Mouse (Mus musculus) Patski (cell line): ENCODE results near the gene Tmem121. TPM values are rescaled to one million over a fixed set of nuclear protein-coding genes. Genes with fewer than 3 reads are reported as not detected.
"Not testable (repeated sequence)": the region's sequence is repeated elsewhere in the genome, so short reads cannot be mapped to it uniquely, and the experiment has no call there.

Source experiments
- ATAC-seq: fragments of 100-300 bp; one replicate; pipeline ENCODE4 v1.8.0; 2021
- CTCF ChIA-PET: fragments of 350-600 bp; sonication (Branson Sonifier 250); formaldehyde crosslinking; loops from one replicate; lab custom pipeline; 2022; ENCODE audit warnings: inconsistent platforms; lab: Charles Lee
- POLR2A ChIA-PET: fragments of 350-600 bp; sonication (Branson Sonifier 250); formaldehyde crosslinking; loops from one replicate; lab custom pipeline; 2022; ENCODE audit warnings: antibody characterized with exemption, inconsistent platforms; lab: Charles Lee
- DNase-seq: peaks from one replicate; pipeline ENCODE4 v3.0.0-alpha.2; 2011; ENCODE audit warnings: low read depth, low spot score
- H3K27me3 ChIP-seq: fragments of 371-371 bp; one replicate; pipeline ENCODE4 v1.5.1; 2021
- CTCF ChIP-seq: fragments of 100-300 bp; IDR thresholded peaks from one replicate; pipeline ENCODE4 v1.5.1; 2021
- in situ Hi-C: fragments of 300-500 bp; cut with MboI; formaldehyde crosslinking; loops from 3 replicates; pipeline ENCODE4 v1.11.1; 2018; ENCODE audit warnings: low pct_unique_long_range_greater_than_20kb, mixed read lengths
- polyA plus RNA-seq: library from polyadenylated mRNA; unstranded; gene quantifications from one replicate; pipeline ENCODE4 v1.2.3, GENCODE M21; 2021

Tmem121 gene
- polyA plus RNA-seq, 1 experiment from 2014 or later = 12.3 TPM

GRCm38 (mm10) chr12:113186326-113187010 is 738 bp downstream of the Tmem121 start:
- no peak for TF ChIP-seq CTCF
- in situ Hi-C loops = no loop called here
- no peak for ATAC-seq
- no peak for DNase-seq
- ChIA-PET POLR2A (no interaction called here), CTCF (no interaction called here)
- no peaks in the 10 kb centered on the region for H3K27me3 ChIP-seq

- ATAC-seq (no peak), DNase-seq (no peak)
- in situ Hi-C loops = no loop called here
- CTCF ChIA-PET = interaction anchor here (1.2 to 1.3 kb wide), 2 partner anchors 19 to 36 kb away, joined by 3 read pairs; no protein-coding TSS in a partner anchor
- no peak for TF ChIP-seq CTCF
- POLR2A ChIA-PET = no interaction called here
- no peaks in the 10 kb centered on the region for H3K27me3 ChIP-seq
Measured at GRCm38 (mm10) chr12:113187011-113187375, 1.3 kb downstream of the Tmem121 start.

- POLR2A ChIA-PET = no interaction called here
- peak; percentile 48 for ATAC-seq
- CTCF ChIA-PET = interaction anchor here (1.2 to 1.3 kb wide), 2 partner anchors 20 to 37 kb away, joined by 3 read pairs; no protein-coding TSS in a partner anchor
- TF ChIP-seq CTCF = no peak
- DNase-seq = no peak
- no peaks in the 10 kb centered on the region for H3K27me3 ChIP-seq
- in situ Hi-C loops = no loop called here
Measured at GRCm38 (mm10) chr12:113187584-113188295, 2.0 kb downstream of the Tmem121 start.

- TF ChIP-seq CTCF = no peak
- in situ Hi-C loops = no loop called here
- CTCF ChIA-PET = interaction anchor here (1.2 to 1.3 kb wide), 2 partner anchors 20 to 38 kb away, joined by 3 read pairs; no protein-coding TSS in a partner anchor
- no peaks in the 10 kb centered on the region for H3K27me3 ChIP-seq
- ATAC-seq (no peak), DNase-seq (no peak)
- POLR2A ChIA-PET = no interaction called here
Measured at GRCm38 (mm10) chr12:113188349-113189055, 2.8 kb downstream of the Tmem121 start.

- no peaks in the 10 kb centered on the region for H3K27me3 ChIP-seq
- ATAC-seq (peak; percentile 40), DNase-seq (no peak)
- CTCF ChIA-PET = interaction anchor here (1.8 kb wide), 1 partner anchor 12 kb away, joined by 4 read pairs; no protein-coding TSS in a partner anchor
- POLR2A ChIA-PET = no interaction called here
- no peak for TF ChIP-seq CTCF
- in situ Hi-C loops = no loop called here
Measured at GRCm38 (mm10) chr12:113193423-113193822, 7.7 kb downstream of the Tmem121 start.

- ATAC-seq, DNase-seq, H3K27me3 ChIP-seq, in situ Hi-C loops, CTCF ChIA-PET, POLR2A ChIA-PET: not testable (repeated sequence)
Measured at GRCm38 (mm10) chr12:113199132-113199531, 13.4 kb downstream of the Tmem121 start.

GRCm38 (mm10) chr12:113201301-113201700 is 15.6 kb downstream of the Tmem121 start:
- H3K27me3 ChIP-seq = no peaks in the 10 kb centered on the region
- ATAC-seq (no peak), DNase-seq (no peak)
- in situ Hi-C loops = loop anchor here (25.0 kb wide), 1 partner anchor 961 kb away; no protein-coding TSS in a partner anchor
- TF ChIP-seq CTCF = no peak
- ChIA-PET POLR2A (no interaction called here), CTCF (no interaction called here)

- TF ChIP-seq CTCF = no peak
- ATAC-seq = no peak
- no peak for DNase-seq
- POLR2A ChIA-PET = no interaction called here
- CTCF ChIA-PET = no interaction called here
- in situ Hi-C loops = loop anchor here (25.0 kb wide), 1 partner anchor 960 kb away; no protein-coding TSS in a partner anchor
- no peaks in the 10 kb centered on the region for H3K27me3 ChIP-seq
Measured at GRCm38 (mm10) chr12:113202008-113202407, 16.3 kb downstream of the Tmem121 start.

- DNase-seq (no peak), ATAC-seq (no peak)
- TF ChIP-seq CTCF = no peak
- CTCF ChIA-PET = no interaction called here
- in situ Hi-C loops = loop anchor here (25.0 kb wide), 1 partner anchor 959 kb away; no protein-coding TSS in a partner anchor
- POLR2A ChIA-PET = no interaction called here
- no peaks in the 10 kb centered on the region for H3K27me3 ChIP-seq
Measured at GRCm38 (mm10) chr12:113203522-113203921, 17.8 kb downstream of the Tmem121 start.

- ChIA-PET POLR2A (no interaction called here), CTCF (interaction anchor here (1.0 to 1.8 kb wide), 4 partner anchors 11 to 61 kb away, joined by 3 to 4 read pairs (median 3); no protein-coding TSS in a partner anchor)
- DNase-seq (no peak), ATAC-seq (no peak)
- in situ Hi-C loops = loop anchor here (25.0 kb wide), 1 partner anchor 957 kb away; no protein-coding TSS in a partner anchor
- TF ChIP-seq CTCF = no peak
- no peaks in the 10 kb centered on the region for H3K27me3 ChIP-seq
Measured at GRCm38 (mm10) chr12:113205251-113205942, 19.7 kb downstream of the Tmem121 start.
